Mouse (Mus musculus): Measurements from ENCODE around the gene Gcnt1.

- TF ChIP-seq POLR2A (IDR thresholded peaks at IDR 0.05; ENCODE audit: borderline replicate concordance, insufficient read depth, low read length) (no peak), CTCF (IDR thresholded peaks at IDR 0.05; ENCODE audit: borderline replicate concordance, insufficient read depth, low read depth, low read length) (no peak)
Observed at GRCm38 (mm10) chr19:17403175-17403574, 30.5 kb upstream of the Gcnt1 start.
